Mouse (Mus musculus) gastrocnemius, adult 2 months (tissue): ENCODE measurements around the gene Cry2. TPM values are rescaled to one million over a fixed set of nuclear protein-coding genes. Genes with fewer than 3 reads are reported as not detected.

Source experiments
- DNase-seq: peaks from one replicate; pipeline ENCODE4 v3.0.0; 2022
- H3K27ac ChIP-seq: fragments of 200-600 bp; 2 replicates; pipeline ENCODE4 v1.8.1; 2022; ENCODE audit warnings: mild to moderate bottlenecking
- H3K4me3 ChIP-seq: fragments of 200-600 bp; 2 replicates; pipeline ENCODE4 v1.8.1; 2022; ENCODE audit warnings: mild to moderate bottlenecking, moderate library complexity
- CTCF ChIP-seq: fragments of 200-600 bp; IDR thresholded peaks from 2 replicates; pipeline ENCODE4 v1.8.1; 2022; ENCODE audit warnings: antibody characterized with exemption, mild to moderate bottlenecking, moderate library complexity
- intact Hi-C: fragments of 180-260 bp; cut with DNase I; formaldehyde crosslinking; loops from one replicate; pipeline ENCODE4 v1.15.1; 2025
- total RNA-seq, 2 experiments: library from RNA; stranded (reverse); gene quantifications; 2 replicates each; pipeline ENCODE4 v1.2.3; 2021

The Cry2 gene
- total RNA-seq, 2 experiments from 2014 or later, result 12.5 to 26.8 TPM

DNA sequence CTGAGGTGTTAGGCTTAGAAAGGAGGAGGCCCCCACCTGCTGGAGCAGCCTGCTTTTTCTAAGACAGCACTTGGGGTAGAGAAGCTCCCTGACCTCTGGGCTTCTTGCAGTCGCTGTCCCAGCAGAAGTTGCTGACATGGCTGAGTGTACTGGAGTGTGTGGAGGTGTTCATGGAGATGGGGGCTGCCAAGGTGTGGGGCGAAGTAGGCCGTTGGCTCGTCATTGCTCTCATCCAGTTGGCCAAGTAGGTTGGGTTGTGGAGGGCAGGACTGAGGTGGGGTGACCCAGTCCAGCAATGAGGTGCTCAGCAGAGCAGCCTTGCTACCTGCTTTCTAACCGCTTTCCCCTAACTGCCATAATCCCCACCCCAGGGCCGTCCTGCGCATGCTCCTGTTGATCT lies 56.5 kb downstream of the Cry2 start:
- Histone ChIP-seq H3K27ac (no peak overlapping the region), H3K4me3 (no peak overlapping the region)
- DNase-seq, result no peak
- TF ChIP-seq CTCF, result no peak
- intact Hi-C loops, result loop anchor here (5.0 kb wide), 1 partner anchor 45 kb away; no protein-coding TSS in a partner anchor

DNA sequence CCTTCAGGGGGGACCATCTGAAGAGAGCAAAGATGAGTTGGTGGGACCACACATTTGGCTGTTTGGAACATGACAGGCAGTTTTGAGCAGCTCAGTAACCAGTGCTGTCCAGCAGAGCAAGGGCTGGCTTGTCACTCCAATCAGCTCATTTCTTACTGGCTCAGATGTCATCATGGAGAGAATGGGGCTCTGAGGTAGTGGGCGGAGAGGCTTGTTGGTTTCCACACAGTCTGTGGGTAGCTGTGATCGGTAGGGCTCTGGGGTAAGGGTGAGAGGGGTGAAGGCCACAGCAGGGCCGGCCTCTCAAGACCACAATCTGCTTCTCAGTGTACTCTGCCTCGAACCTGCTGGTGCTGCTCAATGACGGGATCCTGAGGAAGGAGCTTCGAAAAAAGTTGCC lies 57.5 kb downstream of the Cry2 start:
- TF ChIP-seq CTCF, result no peak
- Histone ChIP-seq H3K4me3 (peak overlapping the region; percentile 77), H3K27ac (peak overlapping the region; percentile 94)
- intact Hi-C loops, result loop anchor here (5.0 kb wide), 1 partner anchor 46 kb away; no protein-coding TSS in a partner anchor
- no peak for DNase-seq

DNA sequence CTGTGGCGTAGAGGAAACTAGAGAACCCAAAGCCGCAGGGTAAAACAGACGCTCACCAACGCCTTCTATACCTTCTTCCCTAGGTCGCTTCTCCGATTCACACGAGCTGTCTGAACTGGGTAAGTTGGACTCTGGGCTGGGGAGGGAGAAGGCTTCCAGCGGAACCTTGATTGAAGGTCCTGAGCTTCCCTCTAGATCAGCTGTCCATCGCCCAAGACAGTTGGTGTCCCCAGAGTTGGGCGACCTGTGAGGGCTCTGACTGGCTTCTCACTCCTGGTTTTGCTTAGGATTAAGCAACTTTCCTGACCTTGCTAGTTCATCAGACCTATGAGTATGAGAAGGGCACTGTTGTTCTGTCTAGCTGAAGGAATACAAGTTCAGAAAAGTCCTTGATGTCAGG lies 58.1 kb downstream of the Cry2 start:
- DNase-seq, result no peak
- intact Hi-C loops, result loop anchor here (2.0 to 5.0 kb wide), 2 partner anchors 47 to 61 kb away; no protein-coding TSS in a partner anchor
- Histone ChIP-seq H3K4me3 (peak overlapping the region; percentile 77), H3K27ac (peak overlapping the region; percentile 94)
- TF ChIP-seq CTCF, result no peak

DNA sequence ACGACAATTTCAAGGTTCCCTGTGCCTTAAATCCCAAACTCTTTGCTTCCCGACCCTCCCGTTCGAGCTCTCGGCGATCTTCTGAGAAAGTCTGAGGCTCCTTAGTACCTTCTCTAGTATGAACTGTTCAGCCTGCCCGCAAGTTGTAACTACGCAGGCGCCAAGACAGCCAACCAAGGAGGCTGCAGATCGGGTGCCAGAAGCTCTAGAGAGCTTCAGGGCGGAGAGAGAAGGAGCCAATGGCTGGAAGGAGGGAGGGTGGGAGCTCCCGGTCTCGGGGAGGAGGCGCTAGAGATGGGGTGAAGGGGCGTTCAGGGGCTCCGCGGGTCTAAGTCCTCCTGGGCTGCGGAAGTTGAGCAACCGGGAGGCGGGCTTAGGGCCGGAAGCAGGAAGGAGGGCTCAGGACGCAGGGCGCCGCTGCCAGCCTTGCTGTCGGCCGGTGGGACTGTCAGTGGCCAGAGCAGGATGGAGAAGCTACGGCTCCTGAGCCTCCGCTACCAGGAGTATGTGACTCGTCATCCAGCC lies 58.7 kb downstream of the Cry2 start:
- intact Hi-C loops, result loop anchor here (2.0 to 5.0 kb wide), 2 partner anchors 47 to 62 kb away; no protein-coding TSS in a partner anchor
- TF ChIP-seq CTCF, result no peak
- peak overlapping the region; percentile 94 for H3K27ac ChIP-seq
- peak overlapping the region; percentile 77 for H3K4me3 ChIP-seq
- DNase-seq, result peak; percentile 96

DNA sequence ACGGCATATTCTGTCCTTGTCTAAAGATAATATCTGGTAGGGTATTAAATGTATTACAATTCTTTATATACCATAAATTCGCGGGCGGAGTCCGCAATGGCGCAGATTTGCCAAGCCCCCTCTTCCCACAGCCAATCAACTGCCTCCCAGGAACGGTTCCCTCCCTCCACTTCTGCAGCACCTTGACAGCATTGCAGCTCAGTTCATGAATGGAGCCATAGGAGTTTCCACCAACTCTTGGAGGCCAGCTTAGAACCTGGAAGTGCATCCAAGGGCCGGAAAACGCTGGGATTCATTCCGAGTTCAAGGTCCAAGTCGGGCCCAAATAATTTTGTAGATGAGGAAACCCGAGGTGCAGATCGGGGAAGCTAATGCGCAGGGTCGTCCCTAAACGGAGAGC lies 59.3 kb downstream of the Cry2 start, which contains the start of the genes Pex16 and Large2:
Gene Pex16 (plus strand): TSS at position 163 of the 400 bp plus-strand sequence.
Gene Large2 (minus strand): TSS at position 356 of the 400 bp plus-strand sequence.
- DNase-seq, result peak; percentile 51
- Histone ChIP-seq H3K4me3 (peak within 1 kb of the TSS; percentile 77), H3K27ac (peak within 1 kb of the TSS; percentile 94)
- intact Hi-C loops, result loop anchor here (2.0 kb wide), 1 partner anchor 62 kb away; no protein-coding TSS in a partner anchor
- no peak for TF ChIP-seq CTCF

DNA sequence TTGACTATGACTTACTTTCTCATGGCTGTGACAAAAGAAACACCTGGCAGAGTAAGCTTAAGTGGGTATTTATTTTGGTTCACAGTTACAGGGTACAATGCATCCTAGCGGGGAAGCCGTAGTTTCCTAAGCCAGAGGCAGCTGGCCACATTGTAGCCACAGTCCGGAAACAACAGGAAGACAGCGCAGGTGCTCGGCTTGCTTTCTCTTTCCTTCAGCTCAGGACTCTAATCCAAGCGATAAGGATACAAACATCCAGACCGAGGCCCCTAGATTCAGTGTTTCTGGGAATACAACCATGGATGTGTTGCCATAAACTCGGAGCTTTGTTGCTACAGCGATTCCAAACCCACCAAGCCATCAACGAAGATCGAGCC lies 60.4 kb downstream of the Cry2 start:
- Histone ChIP-seq H3K4me3 (peak overlapping the region; percentile 77), H3K27ac (peak overlapping the region; percentile 94)
- DNase-seq, result no peak
- no peak for TF ChIP-seq CTCF
- intact Hi-C loops, result no loop called here

DNA sequence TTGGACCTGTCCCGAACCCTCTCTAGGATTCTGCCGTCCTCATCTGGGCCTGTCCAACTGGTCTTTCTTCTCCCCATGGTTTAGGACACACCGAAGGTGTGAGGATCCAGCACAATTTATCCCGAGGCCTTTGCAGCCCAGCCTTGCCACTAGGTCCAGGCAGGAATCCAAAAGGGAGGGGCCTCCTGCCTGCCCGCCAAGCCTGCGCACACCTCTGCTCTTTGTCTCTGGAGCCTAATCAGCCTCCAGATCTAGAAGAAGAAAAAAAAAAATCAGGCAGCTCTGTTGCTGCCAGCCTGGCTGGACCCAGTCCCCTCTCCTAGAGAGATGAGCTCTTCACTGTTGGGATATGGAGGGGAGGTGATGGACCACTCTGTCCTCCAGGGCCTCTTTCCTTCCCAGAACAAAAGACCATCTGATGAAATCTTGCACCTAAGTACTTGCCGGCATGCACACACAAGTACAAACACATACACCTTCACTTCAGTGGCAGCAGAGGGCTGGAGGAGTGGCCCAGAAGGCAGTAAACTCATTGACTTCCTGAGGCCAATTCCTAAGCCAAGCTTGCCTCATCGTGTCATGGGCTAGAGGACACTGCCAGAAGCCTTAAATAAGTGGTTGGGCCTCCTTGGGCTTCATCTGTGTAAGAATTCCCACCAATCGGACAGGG lies 60.9 kb downstream of the Cry2 start:
- intact Hi-C loops, result no loop called here
- Histone ChIP-seq H3K27ac (peak overlapping the region; percentile 94), H3K4me3 (no peak overlapping the region)
- no peak for TF ChIP-seq CTCF
- peak; percentile 63 for DNase-seq

DNA sequence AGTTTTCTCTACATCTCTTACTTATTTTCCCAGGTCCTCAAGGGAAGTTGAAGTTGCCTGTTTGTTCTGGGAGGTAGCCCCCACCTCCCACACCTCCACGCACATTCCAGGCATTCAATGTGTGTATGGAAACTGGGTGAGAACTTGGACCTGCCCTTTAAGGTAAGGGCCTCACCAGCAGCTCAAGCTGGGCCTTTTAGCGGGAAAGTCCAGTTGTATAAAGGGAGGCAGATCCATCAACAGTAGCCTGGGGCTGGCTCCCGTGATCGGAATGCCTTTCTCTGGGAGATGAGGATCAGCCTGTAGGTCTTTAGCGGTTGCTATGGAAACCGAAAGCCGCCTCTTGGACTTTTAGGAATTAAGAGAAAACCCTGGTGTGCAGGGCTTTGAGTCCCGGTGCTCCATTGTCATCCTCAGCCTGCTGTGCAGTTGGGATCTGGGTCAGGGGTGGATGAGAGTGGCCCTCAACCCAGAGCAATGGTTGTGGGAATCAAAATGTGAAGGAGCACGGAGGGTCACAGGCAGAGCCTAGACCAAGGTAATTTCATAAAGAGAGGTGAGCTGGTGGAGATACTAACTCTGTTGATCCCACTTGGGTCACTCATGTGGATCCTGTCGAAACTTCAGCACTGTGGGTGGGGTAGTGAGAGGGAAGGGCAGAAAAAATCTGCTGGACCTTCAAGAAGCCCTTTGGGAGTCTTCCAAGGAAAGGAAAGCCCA lies 61.7 kb downstream of the Cry2 start:
- no peak for DNase-seq
- H3K27ac ChIP-seq, result peak overlapping the region; percentile 94
- no peak overlapping the region for H3K4me3 ChIP-seq
- no peak for TF ChIP-seq CTCF
- intact Hi-C loops, result no loop called here

DNA sequence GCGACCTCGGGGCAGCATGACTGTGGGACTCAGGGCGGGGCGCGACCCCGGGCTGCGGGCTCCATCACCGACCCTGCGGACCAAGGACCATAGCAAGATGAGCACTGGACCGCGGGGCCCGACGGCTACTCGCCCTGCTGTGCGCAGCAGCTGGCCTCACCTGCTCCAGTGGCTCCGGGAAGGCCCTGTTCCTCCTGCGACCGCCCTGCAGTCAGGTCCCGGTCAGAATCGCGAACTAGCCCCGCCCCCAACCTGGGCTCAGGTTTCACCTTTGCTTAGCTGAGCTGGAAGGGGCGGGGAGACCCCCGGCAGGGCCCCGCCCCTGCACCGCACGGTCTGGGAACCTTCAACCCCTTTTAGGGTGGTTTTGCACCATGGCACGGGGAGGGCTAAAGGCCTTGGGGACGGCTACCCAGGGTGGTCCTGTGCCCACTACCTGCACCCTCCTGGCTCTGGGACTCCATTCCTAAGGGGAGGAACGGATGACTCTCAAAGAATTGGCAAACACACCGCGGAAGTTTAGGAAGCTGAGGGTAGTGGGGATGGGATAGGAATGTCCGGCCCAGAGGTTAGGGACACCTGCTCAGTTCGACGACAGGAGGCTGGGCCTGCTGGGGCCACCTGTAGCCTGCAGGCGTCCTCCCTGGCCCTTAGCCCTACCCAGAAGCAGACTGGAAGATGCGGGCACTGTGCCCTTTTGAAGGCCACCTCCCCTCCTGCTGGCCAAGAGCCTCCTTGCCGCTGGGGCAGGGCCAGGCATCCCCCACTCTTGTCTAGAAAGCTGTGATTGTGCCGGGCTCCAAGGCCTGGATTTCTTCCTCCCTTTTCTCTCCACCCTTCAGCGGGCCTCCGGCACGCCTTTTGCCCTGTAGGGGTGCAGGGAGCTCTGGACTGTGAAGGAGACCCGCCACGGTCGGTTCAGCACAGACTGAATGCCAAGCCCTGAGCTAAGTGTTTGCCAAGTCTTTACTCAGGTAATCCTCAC lies 62.7 kb downstream of the Cry2 start:
- H3K4me3 ChIP-seq, result peak overlapping the region; percentile 61
- intact Hi-C loops, result no loop called here
- no peak overlapping the region for H3K27ac ChIP-seq
- TF ChIP-seq CTCF, result no peak
- DNase-seq, result peak; percentile 16

DNA sequence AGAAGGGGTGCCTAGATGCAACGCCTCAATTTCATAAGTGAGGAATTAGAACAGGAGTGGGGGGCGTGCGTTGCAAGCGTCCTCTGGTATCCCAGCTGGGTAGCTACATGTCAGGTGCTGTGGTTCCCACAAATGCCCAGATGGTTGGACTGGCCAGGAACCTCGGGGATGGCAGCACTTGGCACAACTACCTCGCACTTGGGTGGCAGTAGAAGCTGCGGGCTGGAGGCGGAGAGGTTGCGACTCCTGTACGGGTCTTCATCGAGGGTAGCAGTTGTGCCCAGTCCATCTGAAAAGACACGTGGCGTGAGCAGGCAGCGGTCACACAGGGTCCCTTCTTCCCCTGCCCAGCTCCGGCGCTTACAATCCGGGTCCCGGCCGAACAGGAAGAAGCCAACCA lies 63.5 kb downstream of the Cry2 start:
- no peak for TF ChIP-seq CTCF
- no peak for DNase-seq
- Histone ChIP-seq H3K4me3 (peak overlapping the region; percentile 61), H3K27ac (no peak overlapping the region)
- intact Hi-C loops, result no loop called here

DNA sequence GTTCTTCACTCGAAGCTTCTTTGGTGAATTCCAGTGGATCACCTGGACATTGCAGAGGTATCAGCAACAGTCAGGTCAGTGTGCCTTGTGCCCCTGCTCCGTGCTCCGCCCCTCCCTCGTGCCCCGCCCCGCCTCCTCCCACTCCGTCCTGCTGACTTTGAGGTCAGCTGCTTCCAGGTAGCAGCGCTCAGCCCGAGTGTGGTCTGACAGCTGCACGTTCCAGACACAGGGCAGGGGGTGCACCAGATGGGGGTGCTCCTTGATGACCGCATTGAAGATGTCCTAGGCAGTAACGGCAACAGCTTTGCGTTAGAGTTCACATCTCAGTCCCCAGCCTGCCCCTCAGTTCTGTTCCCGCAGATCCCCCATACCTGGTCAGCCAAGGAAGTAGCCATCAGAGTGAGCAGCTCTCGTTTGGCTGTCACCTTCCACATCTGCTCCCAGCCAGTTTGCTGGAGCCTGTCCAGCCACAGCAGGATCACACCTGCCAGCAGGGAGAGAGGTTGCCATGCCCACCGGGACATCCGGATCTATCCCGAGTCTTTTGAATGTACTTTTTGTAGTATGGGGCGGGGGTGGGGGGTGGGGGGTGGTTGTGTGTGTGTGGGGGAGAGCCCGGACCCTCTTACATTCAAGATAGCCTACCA lies 66.3 kb downstream of the Cry2 start:
- no peak overlapping the region for H3K27ac ChIP-seq
- no peak for TF ChIP-seq CTCF
- H3K4me3 ChIP-seq, result no peak overlapping the region
- DNase-seq, result no peak
- intact Hi-C loops, result no loop called here

DNA sequence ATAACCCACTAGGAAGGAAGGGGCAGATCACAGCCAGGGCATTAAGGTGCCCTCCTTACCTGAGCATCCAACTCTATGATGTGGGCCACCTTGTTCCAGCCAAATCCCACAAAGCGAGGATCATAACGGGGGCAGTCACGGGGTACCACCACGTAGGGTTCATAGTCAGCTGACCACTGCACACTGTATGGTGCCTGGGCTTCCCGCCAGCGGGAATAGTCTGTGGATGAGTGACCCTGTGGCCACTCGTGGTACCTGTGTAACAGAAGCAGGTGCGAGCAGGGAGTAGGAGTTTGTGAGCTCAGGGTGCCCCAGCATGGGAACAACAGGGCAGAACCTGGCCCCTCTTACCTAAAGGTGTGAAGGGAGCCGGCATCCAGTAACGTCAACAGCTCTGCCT lies 68.3 kb downstream of the Cry2 start:
- Histone ChIP-seq H3K4me3 (no peak overlapping the region), H3K27ac (no peak overlapping the region)
- no peak for TF ChIP-seq CTCF
- DNase-seq, result no peak
- intact Hi-C loops, result no loop called here
